Mouse (Mus musculus) central nervous system, embryonic 11.5 days (tissue): Measurements from ENCODE around the gene Pxmp2. TPM values are rescaled to one million over a fixed set of nuclear protein-coding genes. Genes with fewer than 3 reads are reported as not detected.

ENCODE experiments used
- polyA plus RNA-seq: library from polyadenylated mRNA; depleted of rRNA; stranded (reverse); fragments of >200 nt; gene quantifications from 2 replicates; pipeline ENCODE4 v1.2.3, GENCODE M21; 2012; rRNA removed

The Pxmp2 gene
- polyA plus RNA-seq: 6.3 and 7.0 TPM in 2 replicates

DNA sequence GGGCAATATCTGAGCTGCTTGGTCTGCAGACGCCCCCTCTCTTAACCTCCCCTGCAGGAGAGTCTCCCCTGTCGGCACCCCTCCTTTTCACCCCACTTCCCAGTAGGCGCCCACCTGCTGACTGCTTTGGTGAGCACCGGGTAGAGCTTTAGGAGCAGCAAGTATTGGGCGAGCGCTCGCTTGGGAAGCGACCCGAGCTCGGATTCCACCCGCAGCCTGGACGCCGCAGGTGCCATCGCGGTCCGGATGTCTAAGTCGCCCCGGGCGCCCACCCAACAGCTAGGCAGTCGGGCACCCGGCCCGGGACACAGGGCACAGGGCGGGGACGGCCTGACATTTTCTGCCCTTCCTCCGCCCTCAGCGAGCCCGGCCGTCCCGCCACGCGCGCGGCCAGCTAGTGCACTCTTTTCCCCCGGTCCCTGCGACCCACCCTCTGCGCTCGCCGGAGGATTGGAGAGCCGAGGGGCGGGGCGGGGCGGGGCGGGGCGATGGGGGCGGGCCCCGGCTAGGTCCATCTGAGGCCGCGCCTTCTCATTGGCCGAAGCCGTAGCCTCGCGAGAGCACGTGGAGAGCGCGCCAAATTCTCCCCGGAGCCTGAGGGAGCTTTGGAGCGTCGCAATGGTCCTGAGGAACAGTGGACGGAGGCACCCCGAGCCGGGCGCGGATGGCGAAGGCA is at the start of gene Pxmp2, which contains the start of gene Pole:
Gene Pxmp2 (minus strand): TSS at position 417 of the 676 bp plus-strand sequence.
Gene Pole (plus strand): TSS at position 537 of the 676 bp plus-strand sequence.

DNA sequence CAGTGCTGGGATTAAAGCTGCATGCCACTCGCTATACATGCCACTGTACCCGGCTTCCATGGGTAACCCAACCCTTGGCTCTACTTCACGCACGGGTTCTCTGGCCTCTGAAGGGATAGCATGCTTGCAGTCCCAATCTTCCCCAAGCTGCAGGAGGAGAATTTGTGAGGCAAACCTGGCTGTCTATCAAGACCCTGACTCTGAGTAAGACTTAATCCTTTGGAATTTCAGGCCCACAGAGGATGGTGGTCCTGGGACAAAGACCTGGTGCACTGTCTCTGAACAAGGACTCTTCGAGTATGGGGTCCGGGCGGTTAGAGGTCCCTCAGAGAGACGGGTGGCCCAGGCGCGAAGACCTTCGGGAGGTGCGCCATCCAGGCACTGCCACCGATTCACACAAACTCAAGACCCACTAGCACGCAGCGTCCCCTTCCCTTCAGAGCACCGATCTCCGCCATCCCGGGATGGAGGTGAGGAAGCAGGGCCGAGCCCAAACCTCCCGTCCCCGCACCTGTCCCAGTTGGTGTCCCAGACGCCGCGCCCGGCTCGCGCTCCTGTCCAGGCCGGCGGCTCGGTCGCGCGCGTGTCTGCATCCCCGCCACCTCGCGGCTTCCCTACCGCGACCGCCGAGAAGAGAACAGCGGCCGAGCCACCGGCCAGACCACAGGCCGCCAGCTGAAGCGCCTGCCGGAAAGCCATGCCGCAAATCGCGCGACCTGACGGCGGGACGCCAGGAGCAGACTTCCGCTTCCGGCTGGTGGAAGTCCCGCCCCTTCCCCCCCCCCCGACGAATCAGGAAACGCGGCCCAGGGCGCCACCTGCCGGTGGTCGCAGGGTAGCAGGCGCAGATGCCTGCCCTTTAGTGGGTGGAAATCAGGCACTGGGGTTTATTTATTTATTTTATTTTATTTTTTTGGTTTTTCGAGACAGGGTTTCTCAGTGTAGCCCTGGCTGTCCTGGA is 16.6 kb downstream of the Pxmp2 start, which contains the start of gene Pgam5:
Gene Pgam5 (minus strand): TSS at position 773 of the 961 bp plus-strand sequence.

DNA sequence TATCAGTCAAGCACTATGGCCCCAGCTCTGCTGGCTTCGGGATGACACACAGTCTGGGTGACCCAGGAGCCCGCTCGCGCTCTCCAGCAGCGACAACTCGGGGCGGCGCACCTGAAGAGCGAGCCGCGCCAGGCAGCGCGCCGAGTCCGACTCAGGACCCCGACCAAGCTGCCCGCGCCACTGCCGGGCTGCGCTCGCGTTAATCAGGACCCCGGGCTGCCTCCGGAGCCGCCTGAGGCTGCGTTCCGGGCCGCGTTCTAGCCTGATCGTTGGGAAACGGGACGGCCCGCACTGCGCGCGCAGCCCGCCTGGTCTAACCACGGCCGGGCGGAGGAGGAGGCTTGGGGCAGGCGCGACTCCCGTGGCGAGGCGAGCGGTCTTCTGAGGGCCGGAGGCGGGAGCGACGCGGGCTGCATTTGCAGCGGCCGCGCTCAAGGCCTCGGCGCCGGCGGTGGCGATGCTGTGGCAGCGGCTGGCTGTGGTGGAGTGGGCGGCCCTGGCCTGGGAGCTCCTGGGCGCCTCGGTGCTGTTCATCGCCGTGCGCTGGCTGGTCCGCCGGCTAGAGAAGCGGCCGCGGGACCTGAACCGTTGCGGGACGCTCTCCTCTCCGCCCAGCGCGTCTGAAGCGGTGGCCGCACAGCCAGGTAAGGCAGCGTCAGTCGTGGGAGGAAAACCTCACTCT is 55.1 kb downstream of the Pxmp2 start, which contains the start of gene Ankle2:
Gene Ankle2 (plus strand): TSS at position 225 of the 682 bp plus-strand sequence.

Other genes starting within 250 kb of the Pxmp2 start
- gene Gm17655, start 213.7 kb downstream of the Pxmp2 start, polyA plus RNA-seq: 0.54 and 2.7 TPM in 2 replicates
- gene Gm35315, start 191.8 kb downstream of the Pxmp2 start, polyA plus RNA-seq: 0.68 and 1.4 TPM in 2 replicates
- 0.10 and 0.57 TPM in 2 replicates for gene Plcxd1, start 186.2 kb downstream of the Pxmp2 start, polyA plus RNA-seq
- gene Gtpbp6, start 178.0 kb downstream of the Pxmp2 start, polyA plus RNA-seq: 117 and 148 TPM in 2 replicates
- 6.3 and 6.9 TPM in 2 replicates for gene Zfp605, start 176.1 kb downstream of the Pxmp2 start, polyA plus RNA-seq
- gene Chfr, start 150.3 kb downstream of the Pxmp2 start, polyA plus RNA-seq: 73.4 and 73.9 TPM in 2 replicates
- 16.2 and 17.4 TPM in 2 replicates for gene Golga3, start 109.5 kb downstream of the Pxmp2 start, polyA plus RNA-seq
- 23.6 and 26.5 TPM in 2 replicates for gene Ankle2, start 55.2 kb downstream of the Pxmp2 start, polyA plus RNA-seq
- gene Pgam5, start 16.3 kb downstream of the Pxmp2 start, polyA plus RNA-seq: 32.6 and 56.2 TPM in 2 replicates
- gene Pole, start 120 bp upstream of the Pxmp2 start, polyA plus RNA-seq: 37.9 and 44.7 TPM in 2 replicates
- gene P2rx2, start 57.0 kb upstream of the Pxmp2 start, polyA plus RNA-seq: 0.71 and 1.4 TPM in 2 replicates
- gene Lrcol1, start 58.5 kb upstream of the Pxmp2 start, polyA plus RNA-seq: 0.06 TPM in 1 of 2 replicates, not detected in the other
- gene Fbrsl1, start 162.3 kb upstream of the Pxmp2 start, polyA plus RNA-seq: 45.1 and 52.0 TPM in 2 replicates